Mouse (Mus musculus) lung, adult 18-20 months (tissue): ENCODE data around the gene Ankzf1.
"Not testable (repeated sequence)": the region's sequence is repeated elsewhere in the genome, so short reads cannot be mapped to it uniquely, and the experiment has no call there.

Source experiments
- DNase-seq, 2 experiments: peaks; one replicate each; pipeline ENCODE4 v3.0.0; 2022; ENCODE audit warnings: mixed read lengths in 2 of 2

Ankzf1 gene

GRCm38 (mm10) chr1:75227653-75228052, 35.7 kb downstream of the Ankzf1 start:
- DNase-seq: no peak

- no peak for DNase-seq
These were observed 37.2 kb downstream of the Ankzf1 start for GRCm38 (mm10) chr1:75229158-75229557.

GRCm38 (mm10) chr1:75230335-75230994, 38.5 kb downstream of the Ankzf1 start:
- DNase-seq: no peak

GRCm38 (mm10) chr1:75231224-75231623, 39.3 kb downstream of the Ankzf1 start:
- DNase-seq: no peak

GRCm38 (mm10) chr1:75231664-75232152, 39.8 kb downstream of the Ankzf1 start, which contains the start of gene A630095N17Rik:
Gene A630095N17Rik, minus strand, starts transcription at chr1:75232102.
- no peak for DNase-seq

- DNase-seq: not testable (repeated sequence)
These were observed 40.5 kb downstream of the Ankzf1 start for GRCm38 (mm10) chr1:75232489-75232888.

- peak; percentile 79 to 82 for DNase-seq
These were observed 42.7 kb downstream of the Ankzf1 start for GRCm38 (mm10) chr1:75234606-75235005.

GRCm38 (mm10) chr1:75236117-75237050, 44.4 kb downstream of the Ankzf1 start, which contains the start of gene Dnajb2:
Gene Dnajb2, plus strand, starts transcription at chr1:75236406.
- DNase-seq: peak; percentile 92 to 95

GRCm38 (mm10) chr1:75239591-75239990, 47.6 kb downstream of the Ankzf1 start:
- DNase-seq: no peak

GRCm38 (mm10) chr1:75243411-75243810, 51.5 kb downstream of the Ankzf1 start:
- no peak for DNase-seq

- no peak for DNase-seq
These were observed 52.4 kb downstream of the Ankzf1 start for GRCm38 (mm10) chr1:75244175-75244826.

- DNase-seq: peak; percentile 35 to 47
These were observed 52.9 kb downstream of the Ankzf1 start for GRCm38 (mm10) chr1:75244836-75245235.

- no peak for DNase-seq
These were observed 55.4 kb downstream of the Ankzf1 start for GRCm38 (mm10) chr1:75247071-75247930.

- peak; percentile 69 to 71 for DNase-seq
These were observed 56.3 kb downstream of the Ankzf1 start for GRCm38 (mm10) chr1:75248041-75248772.
